Mouse (Mus musculus) spleen, postnatal 36 days (tissue): Measurements from ENCODE around the gene Grhl3.
"Not testable (repeated sequence)": the region's sequence is repeated elsewhere in the genome, so short reads cannot be mapped to it uniquely, and the experiment has no call there.

Experiments used
- DNase-seq, 2 experiments: peaks; one replicate each; pipeline ENCODE4 v3.0.0; 2022; ENCODE audit warnings: low spot score in 2 of 2, mixed read lengths in 1 of 2

Grhl3 gene

DNA sequence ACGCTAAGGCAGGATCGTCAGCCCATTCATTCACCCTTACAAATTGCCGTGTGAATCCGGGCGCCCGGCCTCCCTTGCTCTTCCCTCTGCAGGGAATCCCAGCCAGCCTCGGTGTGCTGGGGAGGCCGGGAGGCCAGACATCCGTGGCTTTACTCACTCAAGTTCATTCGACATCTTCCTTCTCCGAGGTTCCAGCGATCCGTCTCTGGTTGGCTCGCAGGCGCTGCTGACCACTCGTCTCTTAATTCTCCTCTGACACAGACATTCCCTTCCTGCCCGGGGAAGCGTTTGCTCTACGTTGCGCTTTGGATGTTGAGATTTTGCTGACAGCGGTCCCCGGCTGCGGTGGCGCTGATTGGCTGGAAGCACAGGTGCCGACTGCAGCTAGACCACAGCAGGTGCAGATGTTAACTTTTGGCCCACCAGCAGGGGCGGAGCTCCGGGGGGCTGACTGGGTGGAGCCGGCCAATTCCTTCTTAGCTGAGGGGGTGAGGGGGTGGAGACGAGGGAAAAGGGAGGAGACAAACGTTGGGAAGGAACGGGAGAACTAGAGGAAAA lies at the start of gene Grhl3:
TSS of gene Grhl3 (minus strand) at position 380 of the 558 bp plus-strand sequence.
- no peak for DNase-seq

DNA sequence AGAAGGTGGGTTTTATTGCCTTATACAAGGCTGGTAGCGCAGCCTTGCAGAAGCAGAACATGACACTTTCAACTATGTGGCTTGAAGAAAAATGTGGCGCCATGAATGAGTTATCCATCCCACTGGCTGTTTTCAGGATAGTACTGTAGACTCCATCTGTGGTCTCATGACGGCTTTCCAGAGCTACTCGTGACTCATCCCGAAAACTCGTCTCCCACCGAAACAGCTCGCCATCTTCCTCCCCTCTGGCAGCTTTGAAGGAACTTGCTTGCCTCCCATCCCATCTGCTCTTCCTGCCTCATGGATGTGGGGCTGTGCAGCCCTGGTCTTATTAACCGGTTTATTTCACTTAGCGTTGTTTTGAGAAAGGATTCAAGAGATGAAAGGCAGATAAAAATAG lies 48.9 kb upstream of the Grhl3 start:
- no peak for DNase-seq

DNA sequence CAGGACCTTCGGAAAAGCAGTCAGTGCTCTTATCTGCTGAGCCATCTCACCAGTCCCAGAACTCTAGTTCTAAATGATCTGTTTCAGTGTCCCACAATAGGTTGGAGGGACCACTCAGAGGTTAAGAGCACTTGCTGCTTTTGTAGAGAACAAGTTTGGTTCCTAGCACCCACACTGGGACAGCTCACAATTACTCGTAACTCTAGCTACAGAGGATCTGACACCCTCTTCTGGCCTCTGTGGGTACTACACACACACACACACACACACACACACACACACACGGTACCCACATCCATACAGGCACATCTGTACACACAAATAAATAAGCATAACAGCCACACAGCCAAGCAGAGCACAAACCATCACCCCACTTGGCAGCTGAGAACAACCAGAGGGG lies 47.0 kb upstream of the Grhl3 start:
- DNase-seq, result no peak

DNA sequence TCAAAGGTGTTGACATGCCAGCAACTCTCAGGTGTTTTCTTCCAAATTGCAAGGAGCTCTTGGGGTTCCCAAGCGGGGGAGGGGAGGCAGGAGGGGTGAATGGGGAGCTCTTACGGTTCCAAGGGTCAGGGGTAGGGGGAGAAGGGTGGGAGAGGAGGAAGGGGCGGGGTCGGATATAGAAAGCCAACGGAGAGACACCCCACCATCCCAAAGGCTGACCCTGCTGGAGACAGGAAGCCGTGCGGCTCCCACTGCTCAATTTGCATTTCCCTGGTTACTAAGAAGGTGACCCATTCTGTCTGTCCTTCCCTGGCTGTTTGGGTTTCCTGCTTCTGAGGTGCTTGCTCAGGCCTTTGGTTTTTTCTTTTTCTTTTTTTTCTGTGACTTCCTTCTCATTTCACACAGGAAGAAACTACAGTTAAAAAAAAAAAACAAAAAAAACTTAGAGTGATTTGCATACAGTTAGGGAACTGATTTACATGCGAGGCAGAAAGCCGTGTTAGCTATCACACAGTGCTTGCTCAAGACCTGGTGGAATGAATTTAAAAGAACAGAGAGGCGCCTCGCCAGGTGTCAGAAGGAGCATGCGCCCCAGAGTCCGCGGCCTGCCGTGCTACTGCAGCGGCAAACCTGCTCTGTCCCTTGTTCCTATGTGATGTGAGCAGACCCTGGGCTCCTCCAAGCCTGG lies 44.5 kb upstream of the Grhl3 start:
- DNase-seq, result peak; percentile 76 to 79

DNA sequence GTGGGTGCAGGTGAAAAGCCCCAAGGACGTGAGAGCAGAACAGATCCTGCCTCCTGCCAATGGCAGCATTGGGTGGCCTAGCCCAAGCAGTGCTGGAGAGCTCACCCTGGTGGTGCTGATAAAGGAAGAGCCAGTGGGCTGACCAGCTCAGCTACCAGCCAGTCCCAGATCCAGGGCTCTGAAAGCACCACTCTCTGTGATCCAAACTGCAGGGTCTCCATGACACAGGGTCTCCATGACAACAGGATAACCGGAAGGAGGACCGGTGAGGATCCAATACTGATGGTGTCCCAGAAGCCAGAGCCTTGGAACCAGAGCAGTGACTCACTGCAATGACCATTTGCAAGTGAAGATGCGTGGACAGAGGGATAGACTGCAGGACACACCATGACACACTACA lies 43.6 kb upstream of the Grhl3 start:
- DNase-seq, result no peak

DNA sequence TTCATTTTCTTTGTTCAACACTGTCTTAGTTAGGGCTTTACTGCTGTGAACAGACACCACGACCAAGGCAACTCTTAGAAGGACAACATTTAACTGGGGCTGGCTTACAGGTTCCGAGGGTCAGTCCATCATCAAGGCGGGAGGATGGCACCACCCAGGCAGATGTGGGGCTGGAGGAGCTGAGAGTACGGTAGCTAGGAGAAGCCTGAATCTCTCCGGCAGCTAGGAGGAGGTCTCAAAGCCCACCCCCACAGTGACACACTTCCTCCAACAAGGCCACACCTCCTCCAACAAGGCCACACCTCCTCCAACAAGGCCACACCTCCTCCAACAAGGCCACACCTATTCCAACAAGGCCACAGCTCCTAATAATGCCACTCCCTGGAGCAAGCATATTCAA lies 41.9 kb upstream of the Grhl3 start:
- DNase-seq, result not testable (repeated sequence)

DNA sequence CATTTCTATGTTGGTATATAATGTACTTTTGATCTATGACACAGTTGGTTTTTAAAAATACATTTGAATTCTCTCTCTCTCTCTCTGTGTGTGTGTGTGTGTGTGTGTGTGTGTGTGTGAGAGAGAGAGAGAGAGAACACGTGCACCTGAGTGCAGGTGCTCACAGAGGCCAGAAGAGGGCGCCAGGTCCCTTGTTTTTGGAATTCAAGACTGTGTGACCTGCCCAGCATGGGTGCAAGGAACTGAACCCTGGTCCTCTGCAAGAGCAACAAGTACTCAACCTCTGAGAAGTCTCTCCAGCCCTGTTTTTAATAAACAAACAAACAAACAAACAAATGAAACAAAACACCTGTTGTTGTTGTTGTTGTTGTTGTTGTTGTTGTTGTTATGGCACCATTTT lies 36.6 kb upstream of the Grhl3 start:
- DNase-seq, result no peak

DNA sequence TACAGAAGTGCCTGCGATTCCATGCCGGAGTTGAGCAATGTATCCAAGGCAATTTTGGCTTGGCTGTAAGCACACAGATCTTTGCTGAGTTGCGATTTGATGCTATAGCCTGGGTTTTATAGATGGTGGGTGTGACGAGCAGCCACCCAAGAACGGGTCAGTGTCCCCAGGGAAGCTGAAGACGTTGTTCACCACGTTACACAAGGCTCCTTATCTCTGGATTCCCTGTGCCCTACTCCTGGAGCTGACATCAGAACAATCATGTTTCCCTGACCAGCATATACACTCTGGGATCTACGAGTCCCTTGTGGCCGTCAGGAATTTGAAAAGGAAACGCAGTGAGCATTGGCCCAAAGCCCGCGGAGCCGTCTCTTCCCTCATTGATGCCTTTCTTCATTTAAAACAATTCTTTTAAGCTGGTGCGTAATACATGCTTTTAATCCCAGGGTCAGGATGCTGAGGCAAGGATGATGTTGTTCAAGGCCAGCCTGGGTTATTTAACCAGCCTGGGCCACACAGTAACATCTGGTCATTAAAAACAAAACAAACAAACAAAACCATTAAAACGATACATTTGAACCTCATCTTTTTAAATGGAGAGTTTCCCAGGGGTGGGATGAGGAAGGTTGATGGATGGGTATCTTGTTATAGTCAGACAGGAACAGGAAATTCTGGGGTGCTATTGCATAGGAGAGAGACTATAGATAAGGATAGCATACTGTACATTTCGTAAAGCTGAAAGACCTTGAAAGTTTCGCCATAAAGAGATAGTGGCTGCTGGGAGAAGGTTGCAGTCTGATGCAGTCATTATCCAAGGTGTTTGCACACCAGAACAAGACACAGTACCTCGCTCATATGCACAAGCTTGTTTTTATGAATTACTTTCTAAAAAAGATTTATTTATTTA lies 34.8 kb upstream of the Grhl3 start:
- no peak for DNase-seq

DNA sequence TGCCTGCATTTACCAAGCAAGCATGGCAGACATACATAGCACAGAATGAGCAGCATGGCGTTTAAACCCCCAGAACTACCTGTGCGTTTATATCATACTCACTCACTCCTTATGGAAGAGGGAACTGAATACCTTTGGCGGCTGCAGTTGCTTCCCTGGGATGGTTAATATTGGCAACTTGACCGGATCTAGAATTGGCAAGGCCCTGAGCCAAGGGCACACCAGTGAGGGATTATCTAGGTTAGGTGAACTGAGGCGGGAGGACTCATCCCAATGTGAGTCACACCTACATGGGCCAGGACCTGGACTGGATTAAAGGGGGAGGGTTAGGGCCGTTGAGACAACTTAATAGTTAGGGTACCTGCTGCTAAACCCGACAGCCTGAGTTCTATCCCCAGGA lies 32.8 kb upstream of the Grhl3 start:
- no peak for DNase-seq

DNA sequence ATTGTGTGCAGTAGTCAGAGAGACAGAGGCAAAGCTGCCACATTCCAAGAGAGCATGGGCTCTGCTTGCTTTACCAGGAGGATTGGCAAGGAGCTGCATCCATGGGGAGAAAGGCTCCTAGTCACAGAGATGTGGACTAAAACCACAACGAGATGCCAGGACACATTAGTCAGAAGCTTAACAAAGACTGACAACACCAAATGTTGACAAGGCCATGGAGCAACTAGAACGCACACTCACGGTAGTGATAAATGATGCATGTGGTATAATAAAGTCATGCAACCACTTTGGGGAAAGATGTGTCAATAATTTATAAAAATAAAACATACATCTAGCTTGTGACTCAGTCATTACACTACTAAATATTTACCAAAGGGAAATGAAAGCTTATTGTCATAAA lies 28.1 kb upstream of the Grhl3 start:
- no peak for DNase-seq

DNA sequence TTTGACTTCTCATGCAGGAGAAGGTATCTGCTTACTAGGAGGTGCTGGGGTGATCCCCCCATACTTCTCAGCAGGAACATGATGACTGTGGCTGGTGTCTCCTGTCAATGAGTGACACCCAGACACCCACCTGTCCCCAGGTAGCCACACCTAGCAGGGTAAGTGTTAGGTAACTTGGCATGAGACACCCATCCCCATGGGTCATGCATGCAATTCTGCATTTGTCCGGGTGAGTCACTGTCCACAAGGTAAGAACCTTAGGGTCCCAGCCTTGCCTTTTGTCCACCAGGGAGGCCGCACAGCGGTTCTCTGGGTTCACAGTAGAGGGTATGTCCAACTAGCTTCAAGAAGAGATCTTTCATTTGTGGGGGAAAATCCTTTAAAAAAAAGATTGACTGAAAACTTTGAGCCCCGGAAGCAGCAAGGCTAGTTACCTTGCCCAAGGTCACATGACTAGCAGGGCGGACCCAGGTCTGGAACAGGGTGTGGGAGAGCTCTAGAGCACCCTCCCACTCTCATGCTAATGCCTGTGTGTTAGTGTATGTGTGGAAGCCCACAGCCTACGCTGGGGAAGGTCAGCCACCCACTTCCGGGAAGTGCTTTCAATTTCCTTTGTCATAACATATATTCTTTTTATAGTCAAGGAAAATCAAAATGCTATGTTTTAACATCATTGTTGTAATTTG lies 26.2 kb upstream of the Grhl3 start:
- DNase-seq, result no peak

DNA sequence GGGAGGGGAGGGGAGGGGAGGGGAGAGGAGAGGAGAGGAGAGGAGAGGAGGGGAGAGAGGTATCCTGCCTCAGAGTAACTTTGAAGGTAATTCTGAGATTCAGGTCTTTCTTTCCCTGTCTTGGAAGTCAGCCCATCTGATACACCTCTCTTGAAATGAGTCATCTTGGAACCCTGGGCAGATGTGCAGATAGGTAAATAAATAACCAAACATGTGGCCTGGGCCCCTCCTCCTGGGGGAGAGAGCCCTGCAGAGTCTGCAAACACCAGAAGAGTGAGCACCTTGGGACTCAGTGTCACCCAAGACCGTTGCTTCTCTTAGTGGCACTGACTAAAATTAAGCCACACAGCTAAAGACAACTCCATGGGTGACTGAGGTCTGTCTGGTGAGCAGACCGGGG lies 25.6 kb upstream of the Grhl3 start:
- no peak for DNase-seq

DNA sequence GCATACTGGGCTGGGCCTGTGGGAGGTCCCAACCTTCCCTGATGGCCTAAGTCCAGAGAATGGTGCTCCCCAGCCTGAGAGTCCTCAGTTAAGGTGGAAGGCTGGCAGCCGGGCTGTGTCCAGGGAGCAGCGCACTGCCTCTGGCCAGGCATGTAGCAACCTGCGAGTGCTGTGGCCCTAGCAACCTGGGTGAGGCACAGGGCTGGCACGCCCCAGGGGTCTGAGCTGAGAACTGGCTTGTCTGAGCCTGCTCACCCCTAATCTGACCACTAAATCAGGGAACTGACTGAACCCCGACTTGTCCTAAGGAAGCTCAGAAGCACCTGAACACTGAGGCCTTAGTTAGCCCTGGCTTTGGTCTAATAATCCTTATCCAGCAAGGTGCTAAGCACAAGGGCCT lies 24.1 kb upstream of the Grhl3 start:
- no peak for DNase-seq

DNA sequence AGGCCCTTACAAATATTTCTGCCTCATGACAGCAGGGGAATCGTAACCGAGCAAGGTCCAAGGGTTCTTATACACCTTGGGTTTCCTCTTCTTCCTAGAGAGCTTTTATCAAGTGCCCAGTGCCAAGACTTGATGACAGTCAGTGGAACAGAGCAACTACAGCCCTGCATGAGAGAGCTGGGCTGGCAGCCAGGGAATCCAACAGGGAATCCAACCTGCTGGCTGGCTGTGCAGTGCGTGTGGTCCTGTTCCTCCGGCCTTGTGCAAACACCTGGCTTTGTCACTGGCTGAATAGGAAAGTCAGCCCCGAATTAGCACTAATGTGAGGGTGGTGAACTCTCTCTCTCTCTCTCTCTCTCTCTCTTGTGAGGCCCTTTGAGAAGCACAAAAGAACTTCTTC lies 22.5 kb upstream of the Grhl3 start:
- no peak for DNase-seq

DNA sequence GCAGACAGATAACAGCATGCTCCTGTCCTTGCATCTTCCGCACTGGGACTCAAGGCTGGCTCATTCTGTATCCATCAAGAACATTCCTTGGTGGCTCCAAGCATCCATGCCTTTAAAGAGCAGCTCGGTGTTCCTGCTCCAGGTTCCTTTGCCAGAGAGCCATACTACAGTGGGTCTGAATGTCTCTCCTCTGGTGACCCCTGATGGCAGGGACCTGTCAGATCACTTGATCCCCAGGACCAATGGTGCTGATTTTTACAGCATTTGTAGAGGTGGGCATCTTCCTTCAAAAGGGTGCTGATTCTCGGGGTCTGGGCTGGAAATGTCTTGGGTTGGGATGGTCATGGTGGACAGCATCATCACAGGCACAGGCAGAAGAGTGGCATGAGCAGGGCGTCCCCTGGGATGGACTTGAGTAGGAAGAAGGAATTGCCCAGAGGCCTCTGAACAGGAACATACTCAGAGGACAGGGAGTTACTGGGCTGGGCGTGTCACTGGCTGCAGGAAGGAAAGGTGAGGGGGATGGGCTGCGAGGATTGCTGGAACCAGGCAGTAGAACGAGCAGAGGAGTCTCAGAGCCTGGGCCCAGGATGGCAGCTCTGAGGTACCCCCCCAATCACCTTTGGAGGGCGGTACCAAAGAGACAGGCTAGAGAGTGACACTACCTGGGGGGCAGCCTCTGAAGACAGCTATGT lies 18.3 kb upstream of the Grhl3 start:
- no peak for DNase-seq

DNA sequence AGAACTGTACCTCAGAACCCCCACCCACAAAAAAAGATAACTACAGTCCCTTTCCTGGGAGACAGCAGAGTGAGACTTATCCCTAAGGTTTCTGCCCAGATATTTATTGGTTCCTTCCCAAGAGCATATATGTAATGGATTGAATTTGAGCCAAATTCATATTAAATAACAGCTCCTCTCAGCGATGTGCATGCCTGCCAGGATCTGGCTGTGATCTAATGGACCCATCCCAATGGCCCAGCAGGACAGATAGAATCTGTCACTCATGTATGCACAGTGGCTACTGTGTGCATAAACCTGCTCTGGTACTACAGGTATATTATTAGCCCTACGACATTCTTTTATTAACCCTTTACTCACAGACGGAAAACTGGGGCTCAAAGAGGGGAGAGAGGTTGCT lies 17.7 kb upstream of the Grhl3 start:
- no peak for DNase-seq

DNA sequence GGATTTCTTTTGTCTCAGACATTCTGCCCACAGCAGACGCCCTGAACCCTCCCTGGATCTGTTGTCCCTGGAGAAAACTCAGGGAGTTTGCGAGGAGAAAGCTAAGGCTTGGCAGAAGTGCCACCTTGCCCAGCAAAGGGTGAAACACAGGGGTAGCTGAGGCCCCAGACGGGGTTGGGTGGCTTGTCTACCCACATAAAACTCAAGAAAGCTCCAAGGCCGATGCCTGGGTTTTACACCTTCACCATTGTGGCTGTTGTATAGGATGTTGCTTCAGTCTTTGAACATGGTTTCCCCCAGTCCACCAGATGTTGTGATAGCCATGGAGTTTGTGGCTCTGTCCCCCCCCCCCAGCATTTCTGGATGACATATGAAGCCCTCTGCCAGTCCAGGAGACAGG lies 11.4 kb upstream of the Grhl3 start:
- DNase-seq, result no peak

DNA sequence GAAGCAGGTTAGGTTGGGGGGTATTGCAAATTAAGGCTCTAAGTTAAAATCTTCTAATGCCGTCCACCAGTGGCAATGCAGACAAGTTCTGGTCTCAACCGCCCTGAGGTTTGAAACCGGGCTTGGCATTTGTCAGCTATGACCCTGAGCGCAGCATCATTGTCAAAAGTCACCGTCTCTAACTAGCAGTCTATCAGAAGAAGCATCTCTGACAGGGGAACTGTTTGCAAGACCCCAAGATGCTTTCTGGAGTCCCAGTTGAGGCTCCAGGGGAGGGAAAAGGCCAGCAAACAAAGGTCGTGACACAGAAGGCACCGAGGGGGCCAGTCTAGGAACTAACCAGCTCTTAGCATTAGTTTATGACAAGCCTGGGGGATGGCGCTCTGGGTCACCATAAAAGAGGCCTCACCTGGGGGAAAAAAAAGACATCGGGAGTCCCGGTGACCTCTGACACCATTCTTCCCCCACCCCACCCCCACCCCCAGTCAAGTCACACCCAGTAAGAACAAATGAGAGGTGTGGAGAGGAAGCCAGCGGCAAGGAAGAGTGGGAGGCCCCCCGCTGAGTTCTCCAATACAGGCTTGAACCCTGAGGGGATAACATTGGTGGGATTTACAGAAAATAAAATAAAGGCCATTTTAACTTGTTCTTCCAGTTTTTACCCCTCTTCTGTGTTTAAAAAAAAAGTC lies 7.9 kb upstream of the Grhl3 start:
- DNase-seq, result no peak

DNA sequence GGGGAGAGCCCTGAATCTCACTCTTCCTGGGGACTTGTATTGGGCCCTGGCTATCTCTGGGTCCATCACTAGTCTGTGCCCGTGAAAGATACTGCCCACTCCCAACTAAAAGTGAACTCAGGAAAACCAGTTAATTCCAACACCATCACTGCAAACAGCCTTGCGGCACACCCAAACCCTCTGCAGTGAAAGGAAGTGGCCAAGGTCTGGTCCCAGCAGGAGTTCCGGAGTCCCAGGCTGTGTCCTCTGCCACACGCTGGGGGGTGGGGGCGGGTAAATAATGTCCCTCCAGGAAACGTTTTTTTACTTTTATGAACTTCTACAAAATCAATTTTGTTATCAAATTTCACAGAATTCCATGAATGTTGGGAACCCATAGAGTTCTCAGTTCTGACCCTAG lies 6.3 kb upstream of the Grhl3 start:
- DNase-seq, result no peak

DNA sequence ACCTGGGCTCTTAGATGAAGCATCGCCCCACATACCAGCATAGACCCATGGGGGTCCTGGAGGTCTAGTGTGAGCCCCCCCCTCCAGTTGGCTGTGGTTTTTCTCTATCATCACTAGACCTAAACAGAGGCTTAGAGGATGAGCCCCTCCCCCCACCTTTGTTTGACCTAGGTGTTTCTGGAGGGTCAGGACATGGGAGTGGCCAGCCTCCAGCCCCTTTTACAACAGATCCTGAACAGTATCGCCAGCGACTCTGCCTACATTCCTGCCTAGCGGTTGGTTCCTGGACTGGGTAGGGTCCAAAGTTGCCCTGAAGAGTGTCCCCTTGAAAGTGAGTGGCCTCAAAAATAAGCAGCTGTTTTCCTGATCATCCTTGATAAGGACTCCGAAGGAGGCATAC lies 5.1 kb upstream of the Grhl3 start:
- no peak for DNase-seq
